Mouse (Mus musculus): ENCODE measurements at regions not wholly inside any gene's neighbourhood (a gene's known extent, or its start where the extent isn't known, plus 50 kb on each side); places are given as distances from the start of the nearest gene placed in this dataset.

DNA sequence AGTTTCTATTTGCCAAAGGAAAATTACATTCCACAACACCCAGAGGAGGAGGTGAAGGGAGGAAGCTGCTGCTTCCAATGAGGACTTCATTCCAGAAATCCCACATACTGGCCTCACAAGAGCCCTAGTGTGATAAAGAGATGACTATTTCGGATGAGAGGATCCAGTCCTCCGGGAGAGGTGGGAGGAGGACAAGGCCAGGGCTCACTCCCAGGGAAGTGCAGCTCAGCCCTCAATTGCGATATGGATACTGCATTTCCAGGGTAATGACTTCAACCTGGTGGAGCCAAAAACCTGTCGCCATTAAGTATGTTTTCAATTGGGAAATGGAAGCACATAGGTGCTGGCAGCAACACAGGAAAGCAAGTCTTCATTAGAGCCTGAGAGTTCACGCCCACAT is 74.7 kb upstream of the Dynlrb2 start:
- no peak overlapping the region for H3K27ac ChIP-seq (ENCODE audit: low read depth)
- no peaks in the 10 kb centered on the region for H3K4me1 ChIP-seq (ENCODE audit: control insufficient read depth, insufficient read depth)
- TF ChIP-seq CTCF (IDR thresholded peaks at IDR 0.05; ENCODE audit: low read depth), result no peak
- no peak for TF ChIP-seq EP300 (IDR thresholded peaks at IDR 0.05; ENCODE audit: low read depth)
- H3K27me3 ChIP-seq (ENCODE audit: control insufficient read depth, insufficient read depth, low read length), result no peaks in the 10 kb centered on the region
- H3K36me3 ChIP-seq (replicated peaks; ENCODE audit: control insufficient read depth, insufficient read depth, low read length), result no peaks in the 10 kb centered on the region
- H3K9me3 ChIP-seq (replicated peaks; ENCODE audit: control insufficient read depth, low read length), result no peaks in the 10 kb centered on the region
- H3K9ac ChIP-seq (replicated peaks; ENCODE audit: low read depth, low read length), result no peak overlapping the region
- DNase-seq (ENCODE audit: low spot score), result peak; percentile 7
- H3K4me2 ChIP-seq (ENCODE audit: low read depth, low read length), result no peak overlapping the region
- no peak for ATAC-seq (ENCODE audit: insufficient read depth, low read depth)
- H3K4me3 ChIP-seq (ENCODE audit: low read depth, low read length), result no peak overlapping the region
- 56% methylated on average over 5 of the region's 5 CpGs for WGBS

DNA sequence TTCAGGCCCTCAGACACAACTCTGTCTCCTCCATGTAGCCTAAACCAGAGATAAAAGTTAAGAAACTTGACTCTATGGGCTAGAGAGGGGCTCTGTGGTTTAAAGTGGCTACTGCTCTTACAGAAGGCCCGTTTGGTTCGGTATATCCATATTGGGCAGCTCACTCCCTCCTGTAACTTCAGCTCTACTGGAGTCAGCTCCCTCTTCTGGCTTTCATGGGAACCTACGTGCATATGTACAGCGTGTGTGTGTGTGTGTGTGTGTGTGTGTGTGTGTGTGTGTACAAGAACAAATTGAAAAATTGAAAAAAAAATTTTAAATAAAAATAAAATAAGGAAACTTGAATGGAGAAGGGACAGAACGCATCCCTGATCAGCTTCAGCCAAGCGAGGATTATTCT is 75.1 kb upstream of the Dynlrb2 start:
- 45% methylated on average over 6 of the region's 6 CpGs for whole genome bisulfite sequencing
- Histone ChIP-seq H3K27me3 (ENCODE audit: control insufficient read depth, insufficient read depth, low read length) (no peaks in the 10 kb centered on the region), H3K4me3 (ENCODE audit: low read depth, low read length) (no peak overlapping the region), H3K4me1 (ENCODE audit: control insufficient read depth, insufficient read depth) (no peaks in the 10 kb centered on the region), H3K27ac (ENCODE audit: low read depth) (no peak overlapping the region), H3K9ac (replicated peaks; ENCODE audit: low read depth, low read length) (no peak overlapping the region), H3K36me3 (replicated peaks; ENCODE audit: control insufficient read depth, insufficient read depth, low read length) (no peaks in the 10 kb centered on the region), H3K9me3 (replicated peaks; ENCODE audit: control insufficient read depth, low read length) (no peaks in the 10 kb centered on the region), H3K4me2 (ENCODE audit: low read depth, low read length) (no peak overlapping the region)
- TF ChIP-seq EP300 (IDR thresholded peaks at IDR 0.05; ENCODE audit: low read depth) (no peak), CTCF (IDR thresholded peaks at IDR 0.05; ENCODE audit: low read depth) (peak; percentile 26)
- ATAC-seq (ENCODE audit: insufficient read depth, low read depth) (no peak), DNase-seq (ENCODE audit: low spot score) (no peak)

DNA sequence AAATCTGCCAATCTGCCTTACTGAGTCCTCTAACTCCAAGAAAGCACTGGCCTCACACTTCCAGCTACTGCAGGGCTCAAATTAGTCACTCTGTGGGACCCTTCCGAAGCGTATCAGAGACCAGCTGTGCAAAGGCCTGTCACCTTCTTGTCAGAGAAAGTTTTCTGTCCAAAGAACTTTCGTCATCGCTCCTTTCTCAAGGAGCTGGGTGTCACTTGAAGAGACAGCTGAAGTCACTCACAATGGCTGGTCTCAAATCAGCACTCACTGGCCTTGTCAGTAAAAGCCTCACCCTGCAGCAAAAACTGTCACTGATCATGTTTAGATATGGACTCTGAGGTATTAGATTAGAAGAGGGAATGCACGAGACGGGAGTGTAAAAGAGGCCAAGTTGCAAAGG is 81.9 kb upstream of the Dynlrb2 start:
- 36% methylated on average over 6 of the region's 6 CpGs for WGBS
- no peak overlapping the region for H3K4me3 ChIP-seq (ENCODE audit: low read depth, low read length)
- H3K4me2 ChIP-seq (ENCODE audit: low read depth, low read length), result no peak overlapping the region
- no peaks in the 10 kb centered on the region for H3K36me3 ChIP-seq (replicated peaks; ENCODE audit: control insufficient read depth, insufficient read depth, low read length)
- no peaks in the 10 kb centered on the region for H3K9me3 ChIP-seq (replicated peaks; ENCODE audit: control insufficient read depth, low read length)
- DNase-seq (ENCODE audit: low spot score) (peak; percentile 12), ATAC-seq (ENCODE audit: insufficient read depth, low read depth) (no peak)
- no peak overlapping the region for H3K27ac ChIP-seq (ENCODE audit: low read depth)
- no peak overlapping the region for H3K9ac ChIP-seq (replicated peaks; ENCODE audit: low read depth, low read length)
- H3K4me1 ChIP-seq (ENCODE audit: control insufficient read depth, insufficient read depth), result no peaks in the 10 kb centered on the region
- TF ChIP-seq EP300 (IDR thresholded peaks at IDR 0.05; ENCODE audit: low read depth), result no peak
- TF ChIP-seq CTCF (IDR thresholded peaks at IDR 0.05; ENCODE audit: low read depth), result no peak
- no peaks in the 10 kb centered on the region for H3K27me3 ChIP-seq (ENCODE audit: control insufficient read depth, insufficient read depth, low read length)

DNA sequence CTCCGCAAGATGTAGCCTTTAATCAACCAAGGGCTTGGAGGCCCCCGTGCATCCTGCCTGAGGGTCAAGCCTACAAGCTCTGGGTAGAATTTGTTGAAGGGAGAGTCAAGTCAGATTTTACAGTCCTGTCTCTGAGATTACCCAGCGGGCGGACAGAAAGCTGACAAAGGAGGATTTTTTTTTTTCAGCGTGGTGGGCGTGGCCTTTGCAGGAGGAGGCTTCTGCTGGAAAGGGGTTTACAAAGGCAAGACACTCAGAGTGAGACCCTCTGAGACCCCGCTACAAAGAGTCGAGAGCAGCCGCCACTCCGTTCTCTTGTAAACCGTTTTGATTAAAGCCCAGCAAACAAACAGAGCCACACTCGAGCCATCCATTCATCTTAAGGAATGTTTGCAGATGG is 92.1 kb upstream of the Dynlrb2 start:
- no peaks in the 10 kb centered on the region for H3K9me3 ChIP-seq (replicated peaks; ENCODE audit: control insufficient read depth, low read length)
- ATAC-seq (ENCODE audit: insufficient read depth, low read depth) (no peak), DNase-seq (ENCODE audit: low spot score) (no peak)
- WGBS, result 53% methylated on average over 12 of the region's 12 CpGs
- H3K36me3 ChIP-seq (replicated peaks; ENCODE audit: control insufficient read depth, insufficient read depth, low read length), result no peaks in the 10 kb centered on the region
- H3K27me3 ChIP-seq (ENCODE audit: control insufficient read depth, insufficient read depth, low read length), result no peaks in the 10 kb centered on the region
- no peak overlapping the region for H3K27ac ChIP-seq (ENCODE audit: low read depth)
- TF ChIP-seq CTCF (IDR thresholded peaks at IDR 0.05; ENCODE audit: low read depth) (no peak), EP300 (IDR thresholded peaks at IDR 0.05; ENCODE audit: low read depth) (no peak)
- H3K9ac ChIP-seq (replicated peaks; ENCODE audit: low read depth, low read length), result no peak overlapping the region
- no peaks in the 10 kb centered on the region for H3K4me1 ChIP-seq (ENCODE audit: control insufficient read depth, insufficient read depth)
- H3K4me2 ChIP-seq (ENCODE audit: low read depth, low read length), result no peak overlapping the region
- no peak overlapping the region for H3K4me3 ChIP-seq (ENCODE audit: low read depth, low read length)

DNA sequence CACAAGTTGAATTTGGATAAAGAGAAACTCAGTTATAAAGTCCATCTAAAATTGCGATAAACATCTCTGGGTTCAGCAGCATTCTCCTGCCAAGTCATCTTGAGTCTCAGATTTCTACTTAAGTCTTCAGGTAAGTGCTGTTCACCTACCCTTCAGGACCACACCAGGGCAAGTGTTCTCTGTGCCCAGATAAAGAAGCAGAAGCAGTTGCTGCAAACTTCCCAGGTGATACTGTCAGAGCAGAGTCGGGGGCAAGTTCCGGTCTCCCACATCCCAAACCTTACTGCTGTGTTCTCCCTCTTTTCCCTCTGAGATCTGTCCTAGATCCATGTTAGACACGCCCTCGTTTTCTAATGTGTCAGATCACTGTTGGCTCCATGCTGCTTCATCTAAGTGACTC is 94.7 kb upstream of the Dynlrb2 start:
- Histone ChIP-seq H3K36me3 (replicated peaks; ENCODE audit: control insufficient read depth, insufficient read depth, low read length) (no peaks in the 10 kb centered on the region), H3K4me3 (ENCODE audit: low read depth, low read length) (no peak overlapping the region), H3K27me3 (ENCODE audit: control insufficient read depth, insufficient read depth, low read length) (no peaks in the 10 kb centered on the region), H3K9me3 (replicated peaks; ENCODE audit: control insufficient read depth, low read length) (no peaks in the 10 kb centered on the region), H3K4me2 (ENCODE audit: low read depth, low read length) (no peak overlapping the region), H3K9ac (replicated peaks; ENCODE audit: low read depth, low read length) (no peak overlapping the region), H3K27ac (ENCODE audit: low read depth) (no peak overlapping the region), H3K4me1 (ENCODE audit: control insufficient read depth, insufficient read depth) (no peaks in the 10 kb centered on the region)
- TF ChIP-seq EP300 (IDR thresholded peaks at IDR 0.05; ENCODE audit: low read depth), result no peak
- TF ChIP-seq CTCF (IDR thresholded peaks at IDR 0.05; ENCODE audit: low read depth), result no peak
- WGBS, result 59% methylated on average over 5 of the region's 5 CpGs
- DNase-seq (ENCODE audit: low spot score), result no peak
- no peak for ATAC-seq (ENCODE audit: insufficient read depth, low read depth)

DNA sequence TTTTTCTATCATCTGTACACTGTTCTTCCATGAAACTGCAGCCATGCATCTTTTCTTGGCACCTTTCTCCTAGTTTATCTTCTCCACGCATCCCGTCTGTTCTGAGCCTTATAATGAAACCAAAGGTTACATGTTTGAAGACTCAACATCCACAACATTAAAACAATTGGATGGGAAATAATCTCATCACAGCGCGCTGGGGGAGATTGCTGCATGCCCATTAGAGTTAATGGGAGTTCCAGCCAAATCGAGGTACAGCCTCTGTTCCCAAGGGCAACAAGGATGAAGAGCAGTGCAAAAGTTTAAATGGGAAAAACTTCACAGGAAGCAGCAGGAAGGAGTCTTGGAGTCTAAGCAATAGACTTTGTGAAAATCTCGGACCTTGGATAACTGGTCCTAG is 95.8 kb upstream of the Dynlrb2 start:
- WGBS, result 72% methylated on average over 6 of the region's 6 CpGs
- no peaks in the 10 kb centered on the region for H3K4me1 ChIP-seq (ENCODE audit: control insufficient read depth, insufficient read depth)
- TF ChIP-seq EP300 (IDR thresholded peaks at IDR 0.05; ENCODE audit: low read depth) (no peak), CTCF (IDR thresholded peaks at IDR 0.05; ENCODE audit: low read depth) (no peak)
- no peak overlapping the region for H3K4me2 ChIP-seq (ENCODE audit: low read depth, low read length)
- H3K27me3 ChIP-seq (ENCODE audit: control insufficient read depth, insufficient read depth, low read length), result no peaks in the 10 kb centered on the region
- ATAC-seq (ENCODE audit: insufficient read depth, low read depth), result no peak
- H3K9me3 ChIP-seq (replicated peaks; ENCODE audit: control insufficient read depth, low read length), result no peaks in the 10 kb centered on the region
- H3K4me3 ChIP-seq (ENCODE audit: low read depth, low read length), result no peak overlapping the region
- H3K36me3 ChIP-seq (replicated peaks; ENCODE audit: control insufficient read depth, insufficient read depth, low read length), result no peaks in the 10 kb centered on the region
- DNase-seq (ENCODE audit: low spot score), result no peak
- no peak overlapping the region for H3K27ac ChIP-seq (ENCODE audit: low read depth)
- no peak overlapping the region for H3K9ac ChIP-seq (replicated peaks; ENCODE audit: low read depth, low read length)
